Mouse (Mus musculus): Measurements from ENCODE around the gene B4galt4. TPM values are rescaled to one million over a fixed set of nuclear protein-coding genes. Genes with fewer than 3 reads are reported as not detected.

Gene B4galt4
- polyA plus RNA-seq (2015; fragmentation: Nextera tagmentation; extraction: Ambion mirVana): 31.5 and 35.6 TPM in 2 replicates

DNA sequence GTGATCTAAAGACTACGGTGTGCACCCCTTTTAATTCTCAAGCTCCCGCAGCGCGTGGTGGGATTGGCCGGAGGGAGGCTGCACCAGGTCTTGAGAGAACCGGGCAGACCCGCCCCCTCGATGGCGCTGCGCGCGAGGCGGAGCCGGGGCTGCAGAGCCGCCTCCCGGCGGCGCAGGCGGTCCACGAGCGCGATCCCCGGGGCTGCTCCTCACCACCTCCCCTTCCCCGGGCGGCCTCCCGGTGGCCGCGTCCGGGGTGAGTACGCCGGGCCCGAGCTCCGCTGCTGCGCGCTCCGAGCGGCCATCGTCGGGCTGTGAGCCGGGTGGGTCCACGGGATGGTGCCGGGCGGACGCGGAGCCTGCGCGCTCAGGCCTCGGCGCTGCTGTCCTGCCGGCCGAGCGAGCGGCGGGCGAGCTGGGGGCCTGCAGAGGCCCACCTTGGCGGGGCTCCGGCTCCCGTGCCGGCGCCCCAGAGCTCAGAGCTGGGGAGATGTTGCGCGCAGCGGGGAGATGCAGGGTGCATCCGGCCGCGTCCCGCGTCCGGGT, at the start of gene B4galt4:
B4galt4 (plus strand) TSS at position 152 of the 546 bp plus-strand sequence.
- Histone ChIP-seq H3K4me1 (ENCODE audit: control insufficient read depth, insufficient read depth, low read length) (peaks cover 5% of the 10 kb centered on the region; the same call in 1 of the 2 replicates), H3K36me3 (ENCODE audit: control insufficient read depth, insufficient read depth, low read length) (no peaks in the 10 kb centered on the region; the same call in 1 of the 2 replicates), H3K9me3 (replicated peaks; ENCODE audit: control insufficient read depth, low read length, poor library complexity, severe bottlenecking) (no peaks in the 10 kb centered on the region), H3K27ac (ENCODE audit: low read length) (peak within 1 kb of the TSS; percentile 89), H3K4me3 (ENCODE audit: low read depth, low read length) (peak within 1 kb of the TSS; percentile 90), H3K27me3 (ENCODE audit: control insufficient read depth, insufficient read depth, low read depth, low read length) (no peaks in the 10 kb centered on the region; the same call in 1 of the 2 replicates), H3K9ac (ENCODE audit: low read depth, low read length) (peak within 1 kb of the TSS; percentile 97), H3K4me2 (ENCODE audit: low read length) (peak within 1 kb of the TSS; percentile 88)
- under 1% methylated on average over 67 of the region's 69 CpGs for WGBS
- peak; percentile 98 for ATAC-seq

DNA sequence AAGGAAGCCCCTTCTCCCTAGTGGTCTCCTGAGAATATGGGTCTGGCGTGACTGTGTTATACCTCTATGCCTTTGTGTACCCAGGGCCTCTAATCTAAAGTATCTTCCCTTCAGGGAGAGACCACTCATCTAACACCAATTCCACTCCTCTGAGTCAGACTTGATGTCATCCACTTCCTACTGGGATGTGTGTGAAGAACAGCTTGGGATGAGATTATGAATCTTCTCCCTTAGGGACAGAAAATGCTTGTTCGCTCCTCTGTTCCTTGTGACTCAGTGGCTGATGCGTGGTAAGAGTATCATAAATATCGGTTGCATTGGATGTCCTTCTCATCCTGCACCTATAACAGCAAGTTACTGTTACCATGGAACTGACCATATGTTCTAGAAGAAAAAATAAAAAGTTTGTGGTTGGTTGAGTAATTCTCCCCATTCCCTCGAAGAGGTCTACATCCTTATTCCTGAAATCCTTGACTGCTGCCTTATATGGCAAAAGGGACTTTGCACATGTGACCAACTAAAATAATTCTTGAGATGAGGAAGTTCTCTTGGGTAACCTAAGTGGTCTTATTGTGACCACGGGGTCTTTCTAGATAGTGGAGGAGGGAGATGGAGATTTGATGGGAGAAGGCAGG, 47.0 kb upstream of the B4galt4 start:
- no peaks in the 10 kb centered on the region for H3K9me3 ChIP-seq (replicated peaks; ENCODE audit: control insufficient read depth, low read length, poor library complexity, severe bottlenecking)
- no peak overlapping the region for H3K27ac ChIP-seq (ENCODE audit: low read length)
- no peaks in the 10 kb centered on the region for H3K36me3 ChIP-seq (ENCODE audit: control insufficient read depth, insufficient read depth, low read length)
- H3K27me3 ChIP-seq (ENCODE audit: control insufficient read depth, insufficient read depth, low read depth, low read length): no peaks in the 10 kb centered on the region
- ATAC-seq: no peak
- WGBS: 93% methylated on average over 6 of the region's 6 CpGs
- H3K4me3 ChIP-seq (ENCODE audit: low read depth, low read length): no peak overlapping the region
- H3K4me1 ChIP-seq (ENCODE audit: control insufficient read depth, insufficient read depth, low read length): no peaks in the 10 kb centered on the region
- no peak overlapping the region for H3K4me2 ChIP-seq (ENCODE audit: low read length)
- H3K9ac ChIP-seq (ENCODE audit: low read depth, low read length): no peak overlapping the region

DNA sequence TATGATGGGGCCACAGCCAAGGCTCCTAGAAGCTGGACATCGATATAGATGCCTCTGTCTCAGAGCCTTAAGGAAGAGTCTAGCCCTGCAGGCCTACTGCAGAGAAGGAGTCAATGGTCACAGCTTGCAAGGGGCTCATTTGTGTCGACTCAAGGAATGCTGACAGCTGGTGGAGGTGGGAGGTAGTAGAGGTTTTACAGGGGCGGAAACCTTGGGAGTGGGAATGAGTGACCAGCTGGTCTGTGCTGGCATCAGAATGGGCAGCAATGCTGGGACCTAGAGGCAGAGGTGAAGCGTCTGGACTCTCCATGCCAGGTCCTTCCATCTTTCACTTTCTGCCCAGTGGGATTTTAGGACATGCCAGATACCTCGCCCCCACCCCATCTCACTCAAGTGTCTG, 46.5 kb upstream of the B4galt4 start:
- H3K27ac ChIP-seq (ENCODE audit: low read length): no peak overlapping the region
- no peaks in the 10 kb centered on the region for H3K36me3 ChIP-seq (ENCODE audit: control insufficient read depth, insufficient read depth, low read length)
- H3K9me3 ChIP-seq (replicated peaks; ENCODE audit: control insufficient read depth, low read length, poor library complexity, severe bottlenecking): no peaks in the 10 kb centered on the region
- no peak overlapping the region for H3K4me3 ChIP-seq (ENCODE audit: low read depth, low read length)
- WGBS: 79% methylated on average over 5 of the region's 5 CpGs
- H3K4me1 ChIP-seq (ENCODE audit: control insufficient read depth, insufficient read depth, low read length): no peaks in the 10 kb centered on the region
- H3K27me3 ChIP-seq (ENCODE audit: control insufficient read depth, insufficient read depth, low read depth, low read length): no peaks in the 10 kb centered on the region
- H3K4me2 ChIP-seq (ENCODE audit: low read length): no peak overlapping the region
- no peak for ATAC-seq
- H3K9ac ChIP-seq (ENCODE audit: low read depth, low read length): no peak overlapping the region

DNA sequence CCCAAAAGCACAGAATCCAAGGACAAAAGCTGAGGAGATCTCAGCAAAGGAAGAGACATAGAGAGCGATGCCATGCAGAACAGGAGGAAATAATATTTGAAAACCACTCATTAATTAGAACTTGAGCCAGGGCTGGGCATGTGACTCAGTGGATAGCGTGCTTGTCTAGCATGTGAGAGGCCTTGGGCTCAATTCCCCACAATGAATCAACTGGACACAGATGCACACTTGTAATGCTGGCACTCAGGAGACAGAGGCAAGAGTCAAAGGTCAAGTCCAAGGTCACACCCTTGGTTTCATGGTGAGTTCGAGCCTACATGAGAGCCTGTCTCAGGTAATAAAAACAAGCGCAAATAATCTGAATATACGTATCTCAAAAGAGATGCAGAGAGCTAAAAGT, 44.5 kb upstream of the B4galt4 start:
- ATAC-seq: no peak
- no peak overlapping the region for H3K4me2 ChIP-seq (ENCODE audit: low read length)
- peaks cover 4% of the 10 kb centered on the region for H3K4me1 ChIP-seq (ENCODE audit: control insufficient read depth, insufficient read depth, low read length)
- H3K27ac ChIP-seq (ENCODE audit: low read length): no peak overlapping the region
- no peaks in the 10 kb centered on the region for H3K9me3 ChIP-seq (replicated peaks; ENCODE audit: control insufficient read depth, low read length, poor library complexity, severe bottlenecking)
- no peak overlapping the region for H3K9ac ChIP-seq (ENCODE audit: low read depth, low read length)
- no peaks in the 10 kb centered on the region for H3K27me3 ChIP-seq (ENCODE audit: control insufficient read depth, insufficient read depth, low read depth, low read length)
- 92% methylated on average over 5 of the region's 5 CpGs for WGBS
- H3K36me3 ChIP-seq (ENCODE audit: control insufficient read depth, insufficient read depth, low read length): no peaks in the 10 kb centered on the region
- H3K4me3 ChIP-seq (ENCODE audit: low read depth, low read length): no peak overlapping the region

GRCm38 (mm10) chr16:38700392-38701162, 41.5 kb upstream of the B4galt4 start:
- 80% methylated on average over 16 of the region's 16 CpGs for WGBS
- Histone ChIP-seq H3K36me3 (ENCODE audit: control insufficient read depth, insufficient read depth, low read length) (no peaks in the 10 kb centered on the region), H3K9ac (ENCODE audit: low read depth, low read length) (no peak overlapping the region), H3K27me3 (ENCODE audit: control insufficient read depth, insufficient read depth, low read depth, low read length) (no peaks in the 10 kb centered on the region), H3K9me3 (replicated peaks; ENCODE audit: control insufficient read depth, low read length, poor library complexity, severe bottlenecking) (no peaks in the 10 kb centered on the region), H3K4me3 (ENCODE audit: low read depth, low read length) (no peak overlapping the region), H3K4me2 (ENCODE audit: low read length) (no peak overlapping the region), H3K27ac (ENCODE audit: low read length) (no peak overlapping the region), H3K4me1 (ENCODE audit: control insufficient read depth, insufficient read depth, low read length) (peaks cover 4% of the 10 kb centered on the region)
- ATAC-seq: no peak

DNA sequence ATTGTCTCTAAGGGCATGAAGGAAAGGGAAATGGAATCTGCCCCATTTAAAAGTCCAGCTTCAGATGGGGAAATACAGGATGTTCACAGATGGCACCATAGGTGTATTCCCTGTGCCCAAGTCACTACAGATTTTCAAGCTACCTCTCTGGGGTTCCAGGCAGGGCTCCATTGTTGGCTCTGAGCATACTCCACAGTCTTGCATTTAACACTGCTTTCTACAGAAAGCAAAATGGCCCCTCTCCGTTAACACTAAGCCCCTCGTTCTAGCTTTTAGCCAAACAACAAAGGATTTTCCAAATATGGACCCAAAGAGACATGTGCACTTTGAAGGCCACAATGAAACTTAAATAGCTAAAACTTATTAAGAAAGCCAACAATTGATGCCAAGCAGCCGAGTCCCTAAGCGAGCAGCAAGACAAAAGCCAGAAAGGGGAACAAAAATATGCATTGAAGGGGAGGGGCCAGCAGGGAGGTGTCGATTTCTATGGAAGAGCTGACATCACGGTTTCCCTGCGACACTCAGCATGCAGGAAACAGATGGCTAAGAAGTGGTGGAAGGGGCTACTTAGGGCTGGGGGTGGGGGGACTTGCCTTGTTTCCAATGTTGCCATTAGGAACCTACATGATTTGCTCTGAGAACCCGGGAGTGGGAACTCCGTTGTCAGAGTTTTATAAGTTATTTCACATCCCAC, 40.4 kb upstream of the B4galt4 start:
- H3K27ac ChIP-seq (ENCODE audit: low read length): no peak overlapping the region
- no peaks in the 10 kb centered on the region for H3K36me3 ChIP-seq (ENCODE audit: control insufficient read depth, insufficient read depth, low read length)
- 14% methylated on average over 9 of the region's 9 CpGs for WGBS
- no peaks in the 10 kb centered on the region for H3K27me3 ChIP-seq (ENCODE audit: control insufficient read depth, insufficient read depth, low read depth, low read length)
- H3K9ac ChIP-seq (ENCODE audit: low read depth, low read length): no peak overlapping the region
- H3K4me3 ChIP-seq (ENCODE audit: low read depth, low read length): no peak overlapping the region
- H3K4me1 ChIP-seq (ENCODE audit: control insufficient read depth, insufficient read depth, low read length): peaks cover 4% of the 10 kb centered on the region
- no peak for ATAC-seq
- H3K9me3 ChIP-seq (replicated peaks; ENCODE audit: control insufficient read depth, low read length, poor library complexity, severe bottlenecking): no peaks in the 10 kb centered on the region
- peak overlapping the region; percentile 1; the same call in 1 of the 2 replicates for H3K4me2 ChIP-seq (ENCODE audit: low read length)

GRCm38 (mm10) chr16:38702316-38702715, 39.7 kb upstream of the B4galt4 start:
- WGBS: 80% methylated on average over 3 of the region's 3 CpGs
- Histone ChIP-seq H3K27ac (ENCODE audit: low read length) (no peak overlapping the region), H3K9me3 (replicated peaks; ENCODE audit: control insufficient read depth, low read length, poor library complexity, severe bottlenecking) (no peaks in the 10 kb centered on the region), H3K4me2 (ENCODE audit: low read length) (no peak overlapping the region), H3K9ac (ENCODE audit: low read depth, low read length) (no peak overlapping the region), H3K4me3 (ENCODE audit: low read depth, low read length) (no peak overlapping the region), H3K4me1 (ENCODE audit: control insufficient read depth, insufficient read depth, low read length) (peaks cover 4% of the 10 kb centered on the region), H3K27me3 (ENCODE audit: control insufficient read depth, insufficient read depth, low read depth, low read length) (no peaks in the 10 kb centered on the region), H3K36me3 (ENCODE audit: control insufficient read depth, insufficient read depth, low read length) (no peaks in the 10 kb centered on the region)
- no peak for ATAC-seq

GRCm38 (mm10) chr16:38703501-38703900, 38.6 kb upstream of the B4galt4 start:
- no peaks in the 10 kb centered on the region for H3K27me3 ChIP-seq (ENCODE audit: control insufficient read depth, insufficient read depth, low read depth, low read length)
- no peak overlapping the region for H3K4me3 ChIP-seq (ENCODE audit: low read depth, low read length)
- ATAC-seq: no peak
- WGBS: 50% methylated on average over 6 of the region's 6 CpGs
- no peak overlapping the region for H3K27ac ChIP-seq (ENCODE audit: low read length)
- H3K9ac ChIP-seq (ENCODE audit: low read depth, low read length): no peak overlapping the region
- H3K36me3 ChIP-seq (ENCODE audit: control insufficient read depth, insufficient read depth, low read length): no peaks in the 10 kb centered on the region
- no peaks in the 10 kb centered on the region for H3K9me3 ChIP-seq (replicated peaks; ENCODE audit: control insufficient read depth, low read length, poor library complexity, severe bottlenecking)
- H3K4me1 ChIP-seq (ENCODE audit: control insufficient read depth, insufficient read depth, low read length): peaks cover 4% of the 10 kb centered on the region
- H3K4me2 ChIP-seq (ENCODE audit: low read length): no peak overlapping the region
